Mouse (Mus musculus) CH12.LX (cell line): ENCODE measurements around the gene Csnk1g2. TPM values are rescaled to one million over a fixed set of nuclear protein-coding genes. Genes with fewer than 3 reads are reported as not detected.

ENCODE experiments used
- DNase-seq: peaks from one replicate; pipeline ENCODE4 v3.0.0-alpha.2; 2013; ENCODE audit errors: extremely low read depth
- H3K27ac ChIP-seq: 2 replicates; pipeline ENCODE4 v1.5.1; 2012; ENCODE audit warnings: low read depth, mild to moderate bottlenecking, control low read depth, moderate library complexity; ENCODE audit not compliant: insufficient read depth
- H3K27me3 ChIP-seq: replicated peaks from 2 replicates; pipeline ENCODE3; 2012; ENCODE audit warnings: inconsistent platforms
- H3K36me3 ChIP-seq, 2 experiments: replicated peaks in 1 of 2; 2 replicates each; pipeline versions ENCODE3 to v1.6.1; 2012; ENCODE audit warnings: inconsistent platforms in 1 of 2, low read length in 1 of 2, mild to moderate bottlenecking in 1 of 2, mixed read lengths in 1 of 2, moderate library complexity in 1 of 2; ENCODE audit not compliant: control insufficient read depth in 1 of 2, insufficient read depth in 1 of 2
- H3K4me1 ChIP-seq, 2 experiments: 2 replicates each; pipeline ENCODE4 v1.6.1; 2012; ENCODE audit warnings: inconsistent platforms in 1 of 2, moderate library complexity in 1 of 2; ENCODE audit not compliant: insufficient read depth in 2 of 2, control insufficient read depth in 1 of 2
- H3K4me2 ChIP-seq: 2 replicates; pipeline ENCODE4 v1.6.1; 2012; ENCODE audit warnings: low read depth, mild to moderate bottlenecking, control low read depth; ENCODE audit not compliant: poor library complexity, insufficient read depth, severe bottlenecking
- H3K4me3 ChIP-seq, 3 experiments: fragments of 150-350 bp in 1 of 3; sonication (generic) in 1 of 3; replicated peaks in 1 of 3; 2 replicates each; pipeline versions ENCODE3 to v1.5.1; 2011 to 2012; ENCODE audit warnings: low read depth in 2 of 3, low read length in 2 of 3, mild to moderate bottlenecking in 2 of 3, moderate library complexity in 2 of 3, control low read depth in 1 of 3, improper control_type of control experiment in 1 of 3, inconsistent platforms in 1 of 3, mixed read lengths in 1 of 3; ENCODE audit not compliant: poor library complexity in 1 of 3
- H3K79me2 ChIP-seq: replicated peaks from 2 replicates; pipeline ENCODE4 v1.6.1; 2012; ENCODE audit warnings: mild to moderate bottlenecking, moderate library complexity; ENCODE audit not compliant: control insufficient read depth, poor library complexity, insufficient read depth, severe bottlenecking; ENCODE audit errors: extremely low read depth
- H3K9ac ChIP-seq: 2 replicates; pipeline ENCODE4 v1.6.1; 2012; ENCODE audit warnings: low read depth, mild to moderate bottlenecking, control low read depth, moderate library complexity; ENCODE audit not compliant: insufficient read depth
- H3K9me3 ChIP-seq: replicated peaks from 2 replicates; pipeline ENCODE3; 2012; ENCODE audit warnings: low read length, inconsistent platforms, mixed read lengths
- BHLHE40 ChIP-seq: IDR thresholded peaks from 2 replicates; pipeline ENCODE4 v1.6.1; 2011; ENCODE audit warnings: mild to moderate bottlenecking, low read depth, low read length, improper control_type of control experiment
- CHD1 ChIP-seq: IDR thresholded peaks from 2 replicates; pipeline ENCODE4 v1.6.1; 2012; ENCODE audit warnings: low read depth, low read length, improper control_type of control experiment, inconsistent platforms
- CHD2 ChIP-seq: IDR thresholded peaks from 2 replicates; pipeline ENCODE4 v1.6.1; 2011; ENCODE audit warnings: low read length, improper control_type of control experiment
- CTCF ChIP-seq, 2 experiments: IDR thresholded peaks in 1 of 2; conservative IDR thresholded peaks in 1 of 2; 2 replicates each; pipeline ENCODE4 v1.5.1; 2011 to 2012; ENCODE audit warnings: low read depth in 2 of 2, low read length in 2 of 2, improper control_type of control experiment in 1 of 2, inconsistent platforms in 1 of 2, mild to moderate bottlenecking in 1 of 2, moderate library complexity in 1 of 2
- ELF1 ChIP-seq: IDR thresholded peaks from 2 replicates; pipeline ENCODE4 v1.6.1; 2014; ENCODE audit warnings: low read depth, mild to moderate bottlenecking, inconsistent platforms, low read length, improper control_type of control experiment
- EP300 ChIP-seq: IDR thresholded peaks from 2 replicates; pipeline ENCODE4 v1.6.1; 2011; ENCODE audit warnings: low read length, improper control_type of control experiment
- ETS1 ChIP-seq: conservative IDR thresholded peaks from 2 replicates; pipeline ENCODE4 v1.6.1; 2012; ENCODE audit warnings: low read depth, mild to moderate bottlenecking, inconsistent platforms, low read length, improper control_type of control experiment, moderate library complexity
- GABPA ChIP-seq: IDR thresholded peaks from 2 replicates; pipeline ENCODE4 v1.6.1; 2012; ENCODE audit warnings: low read depth, low read length, improper control_type of control experiment, inconsistent platforms; ENCODE audit not compliant: insufficient replicate concordance
- HCFC1 ChIP-seq: IDR thresholded peaks from 2 replicates; pipeline ENCODE4 v1.6.1; 2012; ENCODE audit warnings: low read depth, mild to moderate bottlenecking, inconsistent platforms, low read length, improper control_type of control experiment
- IRF4 ChIP-seq: IDR thresholded peaks from 2 replicates; pipeline ENCODE4 v1.6.1; 2014; ENCODE audit warnings: low read depth, mild to moderate bottlenecking, inconsistent platforms, low read length, improper control_type of control experiment
- JUN ChIP-seq: IDR thresholded peaks from 2 replicates; pipeline ENCODE4 v1.6.1; 2011; ENCODE audit warnings: low read depth, mild to moderate bottlenecking, low read length, improper control_type of control experiment, moderate library complexity; ENCODE audit not compliant: insufficient read depth
- MAFK ChIP-seq: IDR thresholded peaks from 2 replicates; pipeline ENCODE4 v1.6.1; 2011; ENCODE audit warnings: low read length, improper control_type of control experiment; ENCODE audit not compliant: insufficient replicate concordance
- MAX ChIP-seq: IDR thresholded peaks from 2 replicates; pipeline ENCODE4 v1.6.1; 2011; ENCODE audit warnings: low read length, improper control_type of control experiment
- MAZ ChIP-seq: IDR thresholded peaks from 2 replicates; pipeline ENCODE4 v1.6.1; 2012; ENCODE audit warnings: low read depth, mild to moderate bottlenecking, inconsistent platforms, low read length, improper control_type of control experiment, moderate library complexity
- MEF2A ChIP-seq: IDR thresholded peaks from 2 replicates; pipeline ENCODE4 v1.6.1; 2014; ENCODE audit warnings: low read depth, mild to moderate bottlenecking, inconsistent platforms, low read length, improper control_type of control experiment, borderline replicate concordance
- MXI1 ChIP-seq: IDR thresholded peaks from 2 replicates; pipeline ENCODE4 v1.6.1; 2011; ENCODE audit warnings: mild to moderate bottlenecking, low read depth, low read length, improper control_type of control experiment
- MYC ChIP-seq: IDR thresholded peaks from 2 replicates; pipeline ENCODE4 v1.6.1; 2011; ENCODE audit warnings: low read depth, mild to moderate bottlenecking, improper control_type of control experiment, low read length
- NELFE ChIP-seq: IDR thresholded peaks from 2 replicates; pipeline ENCODE4 v1.6.1; 2011; ENCODE audit warnings: low read depth, low read length, improper control_type of control experiment
- NRF1 ChIP-seq: IDR thresholded peaks from 2 replicates; pipeline ENCODE4 v1.6.1; 2014; ENCODE audit warnings: low read depth, mild to moderate bottlenecking, inconsistent platforms, low read length, improper control_type of control experiment, moderate library complexity
- POLR2A ChIP-seq: IDR thresholded peaks from 2 replicates; pipeline ENCODE4 v1.6.1; 2011; ENCODE audit warnings: low read depth, mild to moderate bottlenecking, improper control_type of control experiment, low read length
- POLR2AphosphoS2 ChIP-seq: IDR thresholded peaks from 2 replicates; pipeline ENCODE4 v1.6.1; 2011; ENCODE audit warnings: low read depth, low read length, improper control_type of control experiment
- RAD21 ChIP-seq: IDR thresholded peaks from 2 replicates; pipeline ENCODE4 v1.6.1; 2011; ENCODE audit warnings: low read depth, mild to moderate bottlenecking, low read length, improper control_type of control experiment, moderate library complexity
- RCOR1 ChIP-seq: conservative IDR thresholded peaks from 2 replicates; pipeline ENCODE4 v1.6.1; 2012; ENCODE audit warnings: low read depth, mild to moderate bottlenecking, inconsistent platforms, low read length, improper control_type of control experiment
- SMC3 ChIP-seq: IDR thresholded peaks from 2 replicates; pipeline ENCODE4 v1.6.1; 2011; ENCODE audit warnings: low read depth, low read length, improper control_type of control experiment
- TBP ChIP-seq: conservative IDR thresholded peaks from 2 replicates; pipeline ENCODE4 v1.6.1; 2011; ENCODE audit warnings: low read depth, low read length, improper control_type of control experiment
- TCF12 ChIP-seq: IDR thresholded peaks from 2 replicates; pipeline ENCODE4 v1.6.1; 2014; ENCODE audit warnings: low read depth, mild to moderate bottlenecking, inconsistent platforms, low read length, improper control_type of control experiment
- UBTF ChIP-seq: IDR thresholded peaks from 2 replicates; pipeline ENCODE4 v1.6.1; 2012; ENCODE audit warnings: low read depth, mild to moderate bottlenecking, inconsistent platforms, low read length, improper control_type of control experiment, moderate library complexity
- USF1 ChIP-seq: IDR thresholded peaks from 2 replicates; pipeline ENCODE4 v1.6.1; 2014; ENCODE audit warnings: low read depth, mild to moderate bottlenecking, inconsistent platforms, low read length, improper control_type of control experiment
- USF2 ChIP-seq: conservative IDR thresholded peaks from 2 replicates; pipeline ENCODE4 v1.6.1; 2011; ENCODE audit warnings: low read depth, low read length, improper control_type of control experiment
- ZC3H11A ChIP-seq: IDR thresholded peaks from 2 replicates; pipeline ENCODE4 v1.6.1; 2012; ENCODE audit warnings: low read depth, mild to moderate bottlenecking, inconsistent platforms, low read length, improper control_type of control experiment
- ZKSCAN1 ChIP-seq: IDR thresholded peaks from 2 replicates; pipeline ENCODE4 v1.6.1; 2012; ENCODE audit warnings: low read depth, inconsistent platforms, low read length, improper control_type of control experiment, borderline replicate concordance
- ZMIZ1 ChIP-seq: IDR thresholded peaks from 2 replicates; pipeline ENCODE4 v1.6.1; 2012; ENCODE audit warnings: low read depth, mild to moderate bottlenecking, inconsistent platforms, low read length, improper control_type of control experiment
- dilution Hi-C: fragments of 300-500 bp; cut with MboI; formaldehyde crosslinking; loops from 2 replicates; pipeline ENCODE4 v1.14.3; 2020; ENCODE audit warnings: low sequenced_read_pairs; ENCODE audit not compliant: extremely low pct_unique_long_range_greater_than_20kb, extremely low pct_ligation_motif_present
- in situ Hi-C: fragments of 300-500 bp; cut with MboI; formaldehyde crosslinking; loops from 3 replicates; pipeline ENCODE4 v1.14.3; 2019; ENCODE audit warnings: low sequenced_read_pairs, low pct_ligation_motif_present, low pct_unique_long_range_greater_than_20kb, mixed read lengths
- polyA plus RNA-seq: library from polyadenylated mRNA; unstranded; fragments of >175 nt; gene quantifications from 2 replicates; pipeline ENCODE4 v1.2.1, GENCODE M21; 2012; ENCODE audit warnings: low read depth; ENCODE audit not compliant: insufficient read length
- total RNA-seq, 2 experiments: library from RNA; depleted of rRNA; stranded (reverse); fragments of 300-350 nt in 1 of 2; fragments of >200 nt in 1 of 2; gene quantifications; 2 replicates each; pipeline ENCODE4 v1.2.3; 2012 to 2014

Gene Csnk1g2
- total and polyA plus RNA-seq, 3 experiments, result 44.1 to 59.0 (median 50.1) TPM

DNA sequence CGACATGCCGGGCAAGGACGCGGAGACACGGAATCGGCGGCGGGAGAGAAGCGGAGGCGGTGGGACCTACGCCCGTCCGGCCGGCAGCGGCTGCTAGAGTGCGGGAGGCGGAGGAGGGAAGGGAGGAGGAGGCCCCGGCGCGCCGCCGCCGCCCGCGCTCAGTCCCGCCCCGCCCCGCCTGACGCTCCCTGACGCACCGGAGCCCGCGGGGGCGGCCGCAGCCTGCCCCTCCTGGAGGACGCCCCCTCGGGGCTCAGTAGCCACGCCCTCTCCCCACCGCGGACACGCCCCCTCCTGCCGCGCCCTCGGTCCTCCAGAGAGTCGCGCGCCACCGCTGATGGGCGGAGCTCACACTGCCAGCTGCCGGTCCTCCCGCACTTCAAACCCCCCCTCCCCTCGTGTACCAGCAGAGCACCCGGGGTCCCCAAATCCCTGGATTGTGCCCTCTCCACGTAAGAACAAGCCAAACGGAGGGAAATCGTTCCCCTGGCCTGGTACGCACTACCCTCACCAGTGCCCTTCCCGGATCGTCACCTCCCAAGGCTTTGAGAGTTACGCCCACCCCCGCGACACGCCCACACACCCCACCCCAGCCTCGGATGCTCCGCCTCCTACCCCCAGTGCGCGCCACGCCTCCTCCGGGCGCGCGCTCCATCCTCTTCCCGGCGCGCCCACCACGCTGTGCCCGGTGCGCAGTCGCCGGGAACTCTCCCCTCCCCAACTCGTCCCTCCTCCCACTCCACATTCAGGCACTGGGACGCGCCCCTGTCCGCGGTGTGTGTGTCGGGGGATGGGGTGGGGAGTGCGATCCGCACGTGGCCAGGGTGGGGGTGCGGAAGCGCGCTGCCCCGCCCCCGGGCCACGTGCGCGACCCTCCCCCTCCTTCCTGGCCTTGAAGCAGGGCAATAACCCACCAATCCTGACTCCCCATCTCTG is 45.2 kb upstream of the Csnk1g2 start, which contains the start of gene Klf16 (continued):
- TF ChIP-seq MAZ (peak; percentile 77), BHLHE40 (peak; percentile 98), IRF4 (peak; percentile 5; the same call in 1 of the 2 replicates), SMC3 (no peak), CTCF (conservative IDR thresholded peaks at IDR 0.05 in 1 of 2, IDR thresholded peaks at IDR 0.05 in 1 of 2; ENCODE audit: low read depth in 2 of 2, low read length in 2 of 2) (no peak), ZC3H11A (no peak), MYC (peak; percentile 98), USF2 (peak; percentile 27; the same call in 1 of the 2 replicates)

DNA sequence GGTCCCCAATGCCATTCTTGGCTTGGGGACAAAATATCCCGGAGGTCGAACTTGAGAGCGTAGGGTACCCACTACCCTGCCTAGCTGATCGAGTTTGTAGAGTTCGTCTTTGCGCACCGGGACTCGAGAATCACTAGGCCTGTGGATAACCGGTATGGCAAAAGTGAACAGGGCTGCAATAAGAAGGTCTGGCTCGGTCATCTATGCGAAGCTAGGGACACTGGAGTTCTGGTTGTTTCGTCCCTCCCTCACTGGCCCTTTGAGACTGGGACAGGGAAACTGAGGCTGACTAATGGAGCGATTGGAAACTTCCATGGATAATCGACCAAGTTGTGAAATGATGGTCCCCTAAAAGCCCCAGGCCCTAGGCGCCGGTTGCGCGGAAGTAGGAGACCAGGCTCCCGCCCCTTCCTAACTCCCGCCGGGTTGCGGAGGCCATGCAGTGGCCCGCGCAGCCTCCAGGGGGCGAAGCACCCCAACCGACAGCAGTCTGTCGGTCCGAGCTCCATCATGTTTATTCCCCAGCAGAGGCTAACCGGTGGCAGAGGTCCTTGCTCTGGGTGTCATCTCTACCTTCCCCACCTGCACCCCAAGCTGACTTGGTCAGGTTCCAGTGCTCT is 44.4 kb upstream of the Csnk1g2 start:
- in situ Hi-C loops, result loop anchor here (5.0 kb wide), 1 partner anchor 109 kb away; no protein-coding TSS in a partner anchor
- peak; percentile 87 for DNase-seq
- H3K36me3 ChIP-seq, result peaks cover 2 to 37% of the 10 kb centered on the region in 2 experiments
- H3K27ac ChIP-seq, result peak overlapping the region; percentile 92
- peak overlapping the region; percentile 68 for H3K9ac ChIP-seq
- dilution Hi-C loops, result no loop called here
- peak overlapping the region; percentile 64 to 91 (median 69) for H3K4me3 ChIP-seq
- H3K9me3 ChIP-seq, result no peaks in the 10 kb centered on the region
- peaks cover 17 to 49% of the 10 kb centered on the region in 2 experiments for H3K4me1 ChIP-seq
- peak overlapping the region; percentile 76 for H3K4me2 ChIP-seq
- no peaks in the 10 kb centered on the region for H3K27me3 ChIP-seq
- H3K79me2 ChIP-seq, result peaks cover 34% of the 10 kb centered on the region
- TF ChIP-seq NELFE (no peak; the same call in 1 of the 2 replicates), ZKSCAN1 (no peak), USF2 (no peak), RCOR1 (no peak), BHLHE40 (no peak), HCFC1 (peak; percentile 66), GABPA (no peak), UBTF (no peak; the same call in 1 of the 2 replicates), MYC (no peak), USF1 (no peak), CHD1 (no peak), MAX (no peak; the same call in 1 of the 2 replicates), RAD21 (peak; percentile 60), EP300 (no peak), POLR2A (peak; percentile 50; the same call in 1 of the 2 replicates), POLR2AphosphoS2 (no peak), MAZ (no peak), NRF1 (peak; percentile 68), SMC3 (peak; percentile 64), TBP (no peak), IRF4 (peak; percentile 49; the same call in 1 of the 2 replicates), CHD2 (no peak), ELF1 (peak; percentile 84), ETS1 (no peak), MXI1 (no peak; the same call in 1 of the 2 replicates), TCF12 (0 out of 2 replicates have a peak, but pooled peaks have one; percentile 57), CTCF (conservative IDR thresholded peaks at IDR 0.05 in 1 of 2, IDR thresholded peaks at IDR 0.05 in 1 of 2; ENCODE audit: low read depth in 2 of 2, low read length in 2 of 2) (peak; percentile 56 to 90), MEF2A (peak; percentile 67), JUN (no peak), ZMIZ1 (no peak), MAFK (no peak), ZC3H11A (no peak)
